Mouse (Mus musculus): Measurements from ENCODE around the gene Aff3.

The Aff3 gene

DNA sequence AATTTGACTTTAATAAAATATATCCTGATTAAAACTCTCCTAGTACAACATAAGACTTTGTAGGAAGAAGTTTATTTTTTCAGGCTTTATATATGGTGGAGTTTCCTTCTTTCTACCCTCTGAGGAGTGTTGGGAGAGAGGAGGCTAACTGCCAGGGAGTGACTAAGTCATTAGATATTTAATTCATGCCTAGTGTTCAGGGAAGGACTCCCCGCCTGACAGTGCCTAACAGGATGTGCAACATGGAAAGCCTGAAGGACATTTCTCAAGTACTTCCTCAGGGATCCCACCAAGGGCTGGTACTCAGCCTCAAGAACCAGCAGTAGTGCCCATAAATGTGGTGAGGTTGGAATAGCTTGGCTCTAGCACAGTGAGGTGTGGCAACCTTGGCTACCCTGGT lies 378.2 kb downstream of the Aff3 start:
- DNase-seq (ENCODE audit: low read depth, low spot score) = no peak

DNA sequence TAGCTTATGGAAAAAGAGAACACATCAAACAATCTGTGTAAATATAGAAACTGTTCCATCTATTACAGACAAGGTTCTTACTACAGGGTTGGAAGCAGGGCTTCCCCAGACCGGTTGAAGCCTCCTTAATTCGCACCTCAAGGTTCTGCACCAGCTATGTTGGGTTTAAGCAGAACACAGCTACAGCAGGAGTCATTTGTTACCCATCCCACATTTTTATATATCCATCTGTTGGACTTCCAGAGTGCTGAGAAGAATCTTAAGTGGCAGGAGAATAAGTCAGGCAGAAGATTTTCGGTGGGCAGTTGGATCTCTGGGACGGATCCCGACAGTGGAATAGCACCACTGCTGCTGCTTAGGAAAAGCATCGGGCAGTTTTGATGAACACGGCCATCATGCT lies 384.2 kb downstream of the Aff3 start:
- DNase-seq (ENCODE audit: low read depth, low spot score) = no peak

DNA sequence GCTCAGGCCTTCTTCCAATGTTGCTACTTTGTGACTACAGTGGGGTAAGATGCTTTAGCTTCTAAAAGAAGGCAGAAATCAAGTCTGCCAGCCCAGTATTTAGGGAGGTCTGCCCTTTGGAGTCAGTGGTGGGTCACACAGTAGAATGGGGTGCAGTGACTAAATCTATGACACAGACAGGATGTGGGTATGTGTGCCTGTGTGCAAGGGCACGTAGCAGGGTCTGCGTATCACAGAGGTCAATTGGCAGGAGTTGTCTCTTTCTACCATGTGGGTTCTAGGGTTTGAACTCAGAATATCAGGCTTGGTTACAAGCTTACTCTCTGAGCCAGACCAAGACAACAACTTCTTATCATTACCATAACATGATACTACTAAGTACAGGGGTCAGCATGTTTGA lies 393.4 kb downstream of the Aff3 start:
- DNase-seq (ENCODE audit: low read depth, low spot score) = no peak

DNA sequence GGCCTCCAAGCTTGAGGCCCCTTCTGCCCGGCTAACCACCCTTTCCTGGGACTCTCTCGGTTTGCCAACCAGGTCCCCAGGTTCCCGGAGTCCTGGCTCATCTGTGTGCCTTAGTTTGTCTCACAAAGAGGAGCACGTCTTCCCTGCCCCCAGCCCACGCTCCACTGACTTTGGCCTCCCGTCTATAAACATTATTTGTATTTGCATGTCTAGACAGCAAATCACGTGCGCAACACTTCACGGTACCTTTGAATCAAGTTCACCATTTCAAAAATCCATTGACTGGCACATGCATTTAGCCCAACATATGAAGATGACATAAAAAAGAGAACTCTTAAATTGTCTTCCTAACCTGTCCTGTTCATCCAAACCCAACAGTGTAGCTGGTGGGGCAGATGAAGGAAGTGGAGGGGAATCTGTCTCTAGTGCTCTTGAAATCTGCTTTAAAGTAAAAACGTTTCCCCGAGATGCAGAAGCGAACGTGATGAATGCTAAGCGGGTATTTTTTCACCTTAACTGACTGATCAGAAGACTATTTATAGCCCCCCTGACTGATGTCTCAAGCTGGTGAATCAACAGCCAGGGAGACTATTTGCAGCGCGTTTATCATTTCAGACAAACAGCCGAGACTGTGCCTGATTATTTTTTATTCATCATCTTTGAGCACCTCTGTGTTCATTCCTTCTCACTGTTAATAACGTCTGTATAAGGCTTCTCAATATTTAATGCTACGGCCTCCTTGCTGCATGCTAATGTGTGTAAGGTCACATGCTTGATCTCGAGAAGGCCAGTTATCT lies 396.3 kb downstream of the Aff3 start:
- no peak for DNase-seq (ENCODE audit: low read depth, low spot score)

DNA sequence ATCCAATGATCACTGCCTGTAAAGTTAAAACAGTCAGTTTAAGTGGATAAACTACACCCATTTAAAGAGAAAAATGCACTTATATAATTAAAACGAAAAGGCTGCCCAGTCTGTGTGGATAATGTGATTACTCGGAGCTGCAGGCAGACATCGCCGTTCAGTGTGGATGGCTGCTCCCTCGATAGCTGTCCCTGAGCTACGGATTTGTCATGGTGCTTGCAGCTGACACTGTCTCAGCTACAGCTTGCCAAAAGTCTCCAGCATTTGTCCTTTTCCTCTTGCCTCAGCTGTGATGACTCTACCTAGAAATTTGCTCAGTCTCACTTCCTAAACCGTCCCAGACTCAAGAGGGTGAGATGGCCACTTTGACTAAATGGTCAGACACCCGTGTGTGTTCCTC lies 401.5 kb downstream of the Aff3 start:
- DNase-seq (ENCODE audit: low read depth, low spot score) = no peak

DNA sequence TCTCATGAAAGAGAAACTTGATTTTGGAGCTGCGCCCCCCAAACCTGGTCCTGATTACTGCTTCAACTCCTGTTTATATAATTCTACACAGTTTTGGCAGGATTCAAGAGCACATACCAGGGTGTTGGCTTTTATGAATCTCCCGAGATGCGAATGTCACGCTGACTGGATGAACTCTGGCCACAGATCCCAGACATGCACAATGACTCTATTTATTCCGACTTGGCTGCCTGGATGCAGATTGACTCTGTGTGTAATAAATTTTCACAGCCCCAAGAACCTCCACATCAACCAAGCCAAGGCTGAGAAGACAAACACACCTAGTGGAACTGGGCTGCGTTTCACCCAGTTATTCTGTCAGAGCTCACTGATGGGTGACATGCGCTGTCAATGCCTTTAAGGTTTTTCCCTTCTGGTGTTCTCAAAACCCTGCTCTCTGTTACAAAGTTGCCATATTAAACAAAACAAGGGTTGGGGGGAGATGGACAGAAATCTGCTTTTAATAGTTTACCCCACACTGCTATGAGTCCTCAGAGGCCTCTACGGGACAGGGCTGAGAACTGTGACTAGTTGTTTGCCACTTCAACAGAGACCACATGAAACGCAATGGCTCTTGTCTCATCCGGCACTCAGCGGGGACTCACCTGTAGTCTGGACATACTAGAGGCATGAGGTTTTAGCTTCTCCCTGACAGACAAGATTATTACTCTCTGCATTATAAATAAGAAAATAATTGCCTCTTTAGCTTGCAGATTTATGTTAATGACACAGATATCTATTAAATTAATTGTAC lies 402.2 kb downstream of the Aff3 start:
- DNase-seq (ENCODE audit: low read depth, low spot score) = no peak

DNA sequence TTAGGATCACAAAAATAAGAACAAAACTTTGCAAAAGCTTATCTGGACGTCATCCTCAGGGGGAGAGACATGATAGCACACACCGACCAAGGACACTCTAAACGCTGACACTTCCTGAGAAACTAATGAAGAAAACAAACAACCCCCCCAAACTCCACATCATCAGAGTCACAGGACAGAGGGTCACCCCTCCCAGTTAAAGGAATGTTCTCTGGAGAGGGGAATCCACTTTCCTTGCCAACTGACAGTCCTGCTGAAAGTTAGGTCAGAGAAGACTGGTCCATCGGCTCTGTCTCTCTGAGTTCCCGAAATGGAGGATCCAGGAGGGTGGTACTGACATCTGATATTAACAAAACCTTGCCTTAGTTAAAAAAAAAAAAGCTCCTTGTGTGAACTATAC lies 403.7 kb downstream of the Aff3 start:
- DNase-seq (ENCODE audit: low read depth, low spot score) = no peak

DNA sequence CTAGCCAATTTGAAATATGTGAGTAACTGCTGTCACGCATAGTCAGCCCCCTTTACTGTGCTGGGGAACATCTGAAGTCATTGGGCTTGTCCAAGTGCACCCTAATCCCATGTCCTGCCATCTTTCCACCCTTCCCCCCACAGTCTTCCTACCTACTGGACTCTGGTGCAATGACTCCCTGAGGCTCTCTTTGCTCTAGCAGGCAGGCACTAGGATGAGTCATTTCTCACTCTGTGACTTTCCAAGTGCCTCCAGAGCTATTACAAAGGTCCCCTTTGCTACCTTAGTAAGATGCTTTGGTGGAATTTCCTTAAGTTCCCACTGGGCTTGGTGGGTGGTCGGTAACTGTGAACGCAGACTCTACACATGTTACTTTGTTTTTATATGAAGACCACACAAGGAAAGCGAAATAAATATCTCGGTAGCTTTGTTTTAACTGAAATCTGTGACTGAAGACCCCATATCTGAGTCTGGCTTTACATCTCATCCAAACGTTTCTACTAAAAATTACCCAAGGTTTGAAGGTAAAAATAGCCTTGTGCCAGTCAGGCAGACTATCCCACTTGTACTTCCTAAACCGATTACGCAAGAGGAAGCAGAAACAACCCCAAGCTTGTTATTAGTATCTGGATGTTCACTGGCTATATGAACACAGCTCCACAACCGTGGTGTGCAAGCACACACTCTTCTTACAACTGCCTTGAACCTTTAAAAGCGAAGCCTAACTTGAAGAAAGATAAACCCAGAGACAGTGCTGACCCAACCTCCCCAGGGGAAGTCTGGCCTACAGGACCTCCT lies 405.0 kb downstream of the Aff3 start:
- no peak for DNase-seq (ENCODE audit: low read depth, low spot score)

DNA sequence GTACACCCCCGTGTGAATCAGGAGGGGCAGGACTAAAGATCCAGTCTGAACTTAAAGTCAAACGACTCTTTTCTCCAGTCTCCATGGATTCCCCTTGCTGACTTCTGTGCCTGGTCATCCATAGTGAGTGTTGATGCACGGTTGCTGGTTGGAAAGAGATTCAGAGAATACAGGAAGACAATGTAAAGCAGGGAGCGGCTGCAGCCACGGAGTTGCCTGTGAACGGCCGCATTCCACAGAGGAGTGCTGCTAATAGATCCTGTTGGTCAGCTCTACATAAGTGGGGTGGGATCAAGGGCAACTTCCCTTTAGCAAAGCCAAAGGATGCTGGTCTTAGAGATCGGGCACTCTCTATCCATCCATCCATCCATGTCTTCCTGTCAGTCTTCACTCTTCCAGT lies 410.3 kb downstream of the Aff3 start:
- DNase-seq (ENCODE audit: low read depth, low spot score) = no peak

DNA sequence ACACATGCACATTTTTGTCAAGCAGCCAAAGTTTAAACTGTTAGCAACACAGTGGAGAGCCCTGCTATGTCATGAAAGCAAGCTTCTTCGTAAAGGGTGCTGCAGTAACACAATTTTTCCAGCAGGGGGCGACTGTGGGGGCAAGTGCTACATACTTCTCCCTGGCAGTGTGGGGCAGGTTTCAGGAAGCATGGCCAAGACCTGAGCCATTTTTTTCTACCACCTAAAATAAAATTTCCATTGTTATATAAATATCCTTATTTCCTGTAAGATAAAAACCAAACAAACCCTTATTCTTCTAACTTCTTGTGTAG lies 412.0 kb downstream of the Aff3 start:
- DNase-seq (ENCODE audit: low read depth, low spot score) = no peak

DNA sequence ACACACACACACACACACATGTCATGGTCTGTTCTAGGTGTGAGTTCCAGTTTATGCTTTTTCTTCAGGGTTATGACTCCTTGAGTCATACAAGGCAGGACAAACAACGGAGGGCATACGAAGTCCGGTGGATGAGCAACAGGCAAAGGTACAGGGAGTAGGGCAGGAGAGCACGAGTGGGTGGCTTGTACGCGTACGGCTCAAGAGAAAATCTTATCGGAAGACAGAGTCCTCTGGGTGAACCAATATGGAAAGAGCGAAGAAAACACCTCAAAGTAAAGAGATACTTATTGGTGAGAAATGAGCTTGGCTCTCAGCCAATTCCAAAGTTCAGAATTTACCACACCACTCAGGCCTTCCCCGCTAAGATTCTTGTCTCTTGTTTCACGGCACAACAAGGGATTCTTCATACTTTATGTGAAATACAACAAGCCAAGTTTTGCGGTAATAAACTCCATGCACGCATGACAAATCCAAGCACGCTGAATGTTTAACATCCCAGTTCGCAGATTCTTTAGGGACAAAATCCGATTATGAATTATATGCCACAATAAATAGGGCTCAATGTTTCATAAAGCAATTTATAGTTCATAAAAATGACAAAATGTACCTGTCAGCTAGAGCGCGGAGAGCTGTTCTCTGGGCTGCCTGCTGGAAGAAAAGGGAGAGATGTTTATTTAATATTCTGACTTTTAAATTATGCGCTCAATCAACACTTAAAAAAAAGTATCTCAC lies 412.6 kb downstream of the Aff3 start:
- no peak for DNase-seq (ENCODE audit: low read depth, low spot score)

DNA sequence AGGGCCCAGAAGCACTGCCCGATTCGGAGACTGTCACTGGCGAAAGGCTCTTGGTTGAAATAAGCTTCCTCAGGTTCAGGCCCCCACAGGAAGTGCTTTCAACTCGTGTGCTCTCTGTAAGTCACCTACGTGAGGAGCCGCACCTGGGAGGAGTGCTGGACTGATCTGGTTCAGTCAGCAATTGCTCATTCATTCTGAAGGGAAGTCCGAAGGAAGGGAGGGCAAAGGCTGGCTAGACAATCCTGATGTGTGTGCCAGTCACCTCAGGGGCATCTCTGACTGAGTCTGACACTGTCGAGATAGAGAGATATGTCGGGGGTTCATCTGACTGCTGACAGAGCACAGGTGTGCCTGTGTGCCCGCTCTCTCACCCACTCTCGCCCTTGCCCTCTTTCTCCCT lies 413.3 kb downstream of the Aff3 start:
- DNase-seq (ENCODE audit: low read depth, low spot score) = no peak

DNA sequence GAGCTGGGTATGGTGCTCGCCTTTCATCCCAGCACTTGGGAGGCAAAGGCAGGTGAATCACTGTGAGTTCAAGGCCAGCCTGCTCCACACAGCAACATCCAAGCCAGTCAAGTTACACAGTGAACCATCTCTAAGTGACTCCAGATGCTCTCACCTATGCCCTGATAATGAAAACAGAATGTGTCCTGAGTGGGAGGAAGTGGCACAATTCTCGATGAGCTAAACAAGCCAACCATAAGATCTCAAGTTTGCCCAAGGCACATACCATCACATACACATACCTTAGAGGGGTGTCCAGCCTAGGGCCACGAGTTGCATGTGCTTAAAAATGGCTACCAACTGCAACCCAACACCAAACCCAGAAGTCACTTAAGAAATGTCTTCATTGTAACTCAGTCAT lies 414.5 kb downstream of the Aff3 start:
- DNase-seq (ENCODE audit: low read depth, low spot score) = no peak

DNA sequence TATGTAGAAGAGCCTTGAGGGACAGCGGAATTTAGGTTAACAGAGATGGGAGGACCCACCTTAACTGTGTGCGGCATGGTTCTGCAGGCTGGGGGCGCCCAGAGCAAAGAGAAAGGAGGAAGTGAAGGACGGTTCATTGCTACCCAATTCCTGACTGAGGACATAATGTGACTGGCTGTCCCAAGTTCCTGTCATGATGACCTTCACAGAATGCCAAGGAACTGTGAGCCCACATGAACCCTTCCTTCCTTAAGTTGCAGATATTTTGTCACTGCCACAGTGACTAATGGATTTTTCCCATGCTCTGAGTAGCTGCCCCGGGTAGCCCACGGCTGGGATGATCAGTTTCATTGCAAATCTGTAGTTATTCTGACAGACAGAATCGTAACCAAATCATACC lies 415.2 kb downstream of the Aff3 start:
- no peak for DNase-seq (ENCODE audit: low read depth, low spot score)

DNA sequence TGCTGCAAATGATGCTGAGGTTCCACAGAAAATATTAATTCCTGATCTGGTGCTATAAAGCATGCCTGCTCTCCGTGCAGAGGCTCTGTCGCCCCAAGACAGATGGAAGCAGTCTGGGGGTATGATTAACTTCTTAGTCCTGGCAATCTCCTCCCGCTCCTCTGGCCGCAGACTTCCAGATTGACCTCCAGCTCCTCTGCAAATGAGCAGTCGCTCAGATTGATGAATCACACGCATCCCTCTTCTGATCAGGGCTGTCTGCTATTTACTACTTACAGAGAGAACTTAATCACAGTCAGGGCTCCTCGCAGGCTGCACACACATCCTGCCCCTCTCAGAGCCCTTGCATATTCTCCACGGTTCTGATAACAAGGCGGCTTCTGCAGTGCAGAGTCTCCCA lies 416.7 kb downstream of the Aff3 start:
- no peak for DNase-seq (ENCODE audit: low read depth, low spot score)

DNA sequence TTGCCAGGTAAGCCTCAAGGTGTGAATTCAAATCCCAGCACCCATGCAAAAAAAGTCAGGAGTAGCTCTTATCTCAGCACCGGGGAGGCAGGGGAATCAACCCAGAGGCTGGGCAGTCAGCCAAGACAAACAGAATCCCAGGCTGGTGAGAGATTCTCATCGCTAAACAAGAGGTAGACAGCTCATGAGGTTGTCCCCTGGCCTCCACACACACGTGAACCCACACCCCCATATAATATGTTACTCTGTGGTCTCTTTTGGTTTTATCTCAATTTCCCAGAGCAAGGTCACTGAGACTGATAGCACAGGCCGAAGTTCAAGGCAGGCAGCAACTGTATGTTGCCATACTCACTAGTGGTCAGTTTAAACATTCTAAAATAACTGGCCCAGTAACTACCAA lies 422.2 kb downstream of the Aff3 start:
- DNase-seq (ENCODE audit: low read depth, low spot score) = no peak

DNA sequence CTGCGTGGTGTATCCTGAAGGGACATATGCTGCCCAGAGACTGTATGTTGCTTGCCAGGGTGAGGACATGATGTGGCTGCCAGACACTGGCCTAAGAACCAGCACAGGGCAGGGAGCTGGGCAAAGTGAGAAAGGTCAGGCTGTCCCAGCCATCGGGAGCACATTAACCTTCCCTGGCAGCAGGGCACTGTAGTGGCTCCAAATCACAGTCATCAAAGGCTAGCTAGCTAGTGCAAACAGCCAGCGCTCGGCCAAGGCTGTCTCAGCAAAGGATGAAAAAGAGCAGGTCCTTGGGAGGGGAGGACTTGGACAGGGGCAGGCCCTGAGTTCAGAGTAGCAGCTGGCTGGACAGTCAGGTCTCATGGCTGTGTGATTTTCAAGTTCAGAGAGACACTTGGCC lies 423.0 kb downstream of the Aff3 start:
- no peak for DNase-seq (ENCODE audit: low read depth, low spot score)

DNA sequence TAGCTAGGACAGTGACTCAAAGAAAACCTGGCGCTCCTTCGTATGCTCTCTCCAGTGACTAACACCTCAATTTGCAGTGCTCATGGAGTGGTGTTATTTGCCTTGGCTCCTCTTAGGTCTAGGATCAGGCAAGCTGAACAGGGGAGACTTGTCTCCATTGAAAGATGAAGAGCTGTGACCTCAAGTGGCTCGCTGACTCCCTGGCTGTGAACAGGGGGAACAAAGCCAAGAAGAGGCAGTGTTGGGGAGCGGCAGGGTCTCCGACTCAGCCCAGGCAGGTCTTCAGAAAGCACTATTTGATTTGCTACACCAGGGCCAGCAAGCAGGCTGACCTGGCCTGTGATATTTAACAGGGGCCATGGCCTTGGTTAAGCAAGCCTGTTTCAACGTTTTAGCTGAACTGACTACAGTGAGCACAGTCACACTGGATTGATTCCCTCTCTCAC lies 423.5 kb downstream of the Aff3 start:
- no peak for DNase-seq (ENCODE audit: low read depth, low spot score)

DNA sequence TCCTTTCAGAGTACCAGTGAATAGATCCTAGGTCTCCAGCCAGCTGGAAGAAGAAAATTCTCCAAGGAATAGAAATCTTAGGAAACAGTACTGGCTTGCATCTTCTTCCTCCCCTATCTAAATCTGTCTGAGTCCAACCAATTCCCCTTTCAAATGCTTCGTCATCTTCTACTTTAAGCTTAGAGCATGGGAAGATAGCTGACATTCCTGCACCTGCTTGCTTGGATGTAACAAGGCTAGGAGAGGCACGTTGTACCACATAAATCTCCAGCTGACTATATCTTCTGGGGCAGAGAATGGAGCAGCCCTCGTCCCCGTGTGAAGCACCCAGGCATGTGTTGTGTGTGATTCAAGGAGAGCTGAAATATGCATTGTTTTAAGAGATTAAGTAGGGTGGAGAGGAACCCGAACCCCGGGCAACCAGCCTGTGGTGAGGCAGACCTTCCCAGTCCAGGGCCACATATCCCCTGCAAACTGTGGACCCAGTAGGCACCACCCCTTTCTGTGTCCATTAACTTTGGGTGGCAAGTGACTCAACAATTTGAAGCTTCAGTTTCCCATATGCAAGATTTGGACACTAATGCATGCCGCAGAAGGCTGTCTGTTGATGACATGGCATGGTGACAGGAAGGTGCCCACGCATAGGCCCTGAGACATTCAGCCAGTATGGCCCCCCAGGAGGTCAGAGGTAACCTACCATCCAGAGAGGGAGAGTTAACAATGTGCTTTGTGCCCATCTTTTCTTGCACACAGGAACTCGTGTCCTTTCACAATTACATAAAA lies 424.1 kb downstream of the Aff3 start:
- no peak for DNase-seq (ENCODE audit: low read depth, low spot score)

DNA sequence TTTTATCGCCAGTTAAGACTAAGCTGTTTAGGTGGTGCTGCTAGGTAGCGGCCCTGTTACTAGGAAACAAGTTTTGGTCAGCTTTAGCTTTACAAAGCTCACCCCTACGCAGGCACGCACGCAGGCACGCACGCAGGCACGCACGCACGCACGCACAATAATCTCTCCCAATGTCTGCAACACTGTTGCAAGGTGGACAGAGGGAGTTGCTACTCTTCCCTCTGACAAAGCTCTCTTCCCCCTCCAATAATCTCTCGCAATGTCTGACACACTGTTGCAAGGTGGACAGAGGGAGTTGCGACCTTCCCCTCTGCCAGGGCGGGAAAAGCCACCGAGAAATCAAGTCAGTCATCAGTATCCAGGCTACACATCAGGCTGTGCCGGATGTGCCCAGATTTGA lies 425.2 kb downstream of the Aff3 start:
- no peak for DNase-seq (ENCODE audit: low read depth, low spot score)

DNA sequence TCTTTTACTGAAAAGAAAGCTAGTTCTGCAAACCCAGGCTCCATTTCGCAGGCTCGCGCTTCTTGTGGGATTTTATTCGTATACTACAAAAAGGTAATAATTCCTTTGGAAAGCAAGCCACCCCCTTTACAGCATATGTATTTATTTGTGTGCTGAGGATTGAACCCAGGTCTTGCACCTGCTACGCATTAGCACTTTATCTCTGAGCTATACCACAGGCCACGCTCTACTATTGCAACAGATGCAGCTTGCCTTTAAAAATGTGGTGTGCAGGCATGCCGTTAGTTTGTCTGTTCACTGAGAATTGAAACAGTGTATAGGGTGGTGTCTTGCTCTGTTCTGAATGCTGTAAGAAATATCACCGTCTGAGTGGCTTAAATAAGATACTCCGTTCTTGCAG lies 426.9 kb downstream of the Aff3 start:
- no peak for DNase-seq (ENCODE audit: low read depth, low spot score)

Data from WW6 (cell line).